Mouse (Mus musculus): ENCODE measurements around the gene Bsph1.
"Not testable (repeated sequence)": the region's sequence is repeated elsewhere in the genome, so short reads cannot be mapped to it uniquely, and the experiment has no call there.

The Bsph1 gene

GRCm38 (mm10) chr7:13450541-13450940, at the start of gene Bsph1:
Gene Bsph1 (plus strand): TSS chr7:13450841.
- not testable (repeated sequence) for DNase-seq (ENCODE audit: low spot score)

GRCm38 (mm10) chr7:13511539-13511938, 60.9 kb downstream of the Bsph1 start:
- DNase-seq (ENCODE audit: low spot score) = no peak

All from ovary, adult 18-20 months (tissue).